Mouse (Mus musculus) CH12.LX (cell line): ENCODE measurements around the gene Rab19.

Experiments
- CTCF ChIP-seq, 2 experiments: IDR thresholded peaks in 1 of 2; conservative IDR thresholded peaks in 1 of 2; 2 replicates each; pipeline ENCODE4 v1.5.1; 2011 to 2012; ENCODE audit warnings: low read depth in 2 of 2, low read length in 2 of 2, improper control_type of control experiment in 1 of 2, inconsistent platforms in 1 of 2, mild to moderate bottlenecking in 1 of 2, moderate library complexity in 1 of 2
- E2F4 ChIP-seq: IDR thresholded peaks from 2 replicates; pipeline ENCODE4 v1.6.1; 2011; ENCODE audit warnings: low read depth, low read length, improper control_type of control experiment; ENCODE audit not compliant: insufficient replicate concordance
- MAFK ChIP-seq: IDR thresholded peaks from 2 replicates; pipeline ENCODE4 v1.6.1; 2011; ENCODE audit warnings: low read length, improper control_type of control experiment; ENCODE audit not compliant: insufficient replicate concordance
- MAZ ChIP-seq: IDR thresholded peaks from 2 replicates; pipeline ENCODE4 v1.6.1; 2012; ENCODE audit warnings: low read depth, mild to moderate bottlenecking, inconsistent platforms, low read length, improper control_type of control experiment, moderate library complexity
- MEF2A ChIP-seq: IDR thresholded peaks from 2 replicates; pipeline ENCODE4 v1.6.1; 2014; ENCODE audit warnings: low read depth, mild to moderate bottlenecking, inconsistent platforms, low read length, improper control_type of control experiment, borderline replicate concordance
- MYC ChIP-seq: IDR thresholded peaks from 2 replicates; pipeline ENCODE4 v1.6.1; 2011; ENCODE audit warnings: low read depth, mild to moderate bottlenecking, improper control_type of control experiment, low read length
- POLR2AphosphoS2 ChIP-seq: IDR thresholded peaks from 2 replicates; pipeline ENCODE4 v1.6.1; 2011; ENCODE audit warnings: low read depth, low read length, improper control_type of control experiment
- RAD21 ChIP-seq: IDR thresholded peaks from 2 replicates; pipeline ENCODE4 v1.6.1; 2011; ENCODE audit warnings: low read depth, mild to moderate bottlenecking, low read length, improper control_type of control experiment, moderate library complexity
- TBP ChIP-seq: conservative IDR thresholded peaks from 2 replicates; pipeline ENCODE4 v1.6.1; 2011; ENCODE audit warnings: low read depth, low read length, improper control_type of control experiment
- TCF12 ChIP-seq: IDR thresholded peaks from 2 replicates; pipeline ENCODE4 v1.6.1; 2014; ENCODE audit warnings: low read depth, mild to moderate bottlenecking, inconsistent platforms, low read length, improper control_type of control experiment
- USF2 ChIP-seq: conservative IDR thresholded peaks from 2 replicates; pipeline ENCODE4 v1.6.1; 2011; ENCODE audit warnings: low read depth, low read length, improper control_type of control experiment
- ZC3H11A ChIP-seq: IDR thresholded peaks from 2 replicates; pipeline ENCODE4 v1.6.1; 2012; ENCODE audit warnings: low read depth, mild to moderate bottlenecking, inconsistent platforms, low read length, improper control_type of control experiment
- ZMIZ1 ChIP-seq: IDR thresholded peaks from 2 replicates; pipeline ENCODE4 v1.6.1; 2012; ENCODE audit warnings: low read depth, mild to moderate bottlenecking, inconsistent platforms, low read length, improper control_type of control experiment
- ZNF384 ChIP-seq: IDR thresholded peaks from 2 replicates; pipeline ENCODE4 v1.6.1; 2012; ENCODE audit warnings: low read depth, low read length, improper control_type of control experiment, inconsistent platforms

GRCm38 (mm10) chr6:39334873-39335272 lies 46.1 kb upstream of the Rab19 start:
- no peak for TF ChIP-seq ZC3H11A
- peak in 1 of 2 experiments; percentile 7; a peak in 1 of 4 replicates for TF ChIP-seq CTCF (conservative IDR thresholded peaks at IDR 0.05 in 1 of 2, IDR thresholded peaks at IDR 0.05 in 1 of 2; ENCODE audit: low read depth in 2 of 2, low read length in 2 of 2)
- no peak; the same call in 1 of the 2 replicates for TF ChIP-seq RAD21
- TF ChIP-seq ZMIZ1 = no peak
- no peak for TF ChIP-seq TBP
- TF ChIP-seq ZNF384 = no peak
- TF ChIP-seq MAFK = no peak
- TF ChIP-seq MEF2A = no peak
- TF ChIP-seq POLR2AphosphoS2 = no peak
- no peak for TF ChIP-seq USF2
- TF ChIP-seq E2F4 = no peak
- no peak for TF ChIP-seq MAZ
- no peak for TF ChIP-seq TCF12
- TF ChIP-seq MYC = no peak
